Mouse (Mus musculus) cerebellum, adult 2 months (tissue): ENCODE data around the gene Myo1c.

ENCODE experiments used
- CTCF ChIP-seq: fragments of 200-500 bp; IDR thresholded peaks from 2 replicates; pipeline ENCODE4 v1.5.1; 2011; ENCODE audit warnings: low read depth, mild to moderate bottlenecking, control low read depth, low read length, moderate library complexity, borderline replicate concordance; ENCODE audit not compliant: insufficient read depth
- POLR2A ChIP-seq: fragments of 200-500 bp; IDR thresholded peaks from 2 replicates; pipeline ENCODE4 v1.6.1; 2011; ENCODE audit warnings: low read length, control low read depth, borderline replicate concordance; ENCODE audit not compliant: insufficient read depth

DNA sequence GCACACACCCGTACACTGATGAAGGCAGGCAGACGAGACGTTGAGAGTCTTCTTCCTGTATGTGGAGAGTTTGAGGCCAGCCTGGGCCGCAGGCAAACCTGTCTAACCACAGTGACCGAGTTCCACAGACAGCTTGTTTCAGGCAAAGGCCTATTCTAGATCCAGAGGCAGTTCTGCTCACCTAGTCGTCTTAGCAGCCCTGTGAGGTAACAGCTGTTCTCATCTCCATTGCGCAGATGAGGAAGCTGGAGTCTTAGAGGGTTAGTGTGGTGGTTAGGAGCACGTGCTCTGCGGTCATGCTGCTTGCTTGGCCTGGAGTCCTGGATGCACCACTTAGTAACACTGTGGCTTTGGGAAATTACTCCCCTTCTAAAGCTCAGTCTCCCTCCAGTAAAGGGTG, 5.6 kb upstream of the Myo1c start:
- no peak for TF ChIP-seq CTCF
- TF ChIP-seq POLR2A: no peak
